Mouse (Mus musculus) large intestine, adult 2 months (tissue): ENCODE measurements at regions not wholly inside any gene's neighbourhood (a gene's known extent, or its start where the extent isn't known, plus 50 kb on each side); places are given as distances from the start of the nearest gene placed in this dataset.

Experiments used
- DNase-seq: peaks from one replicate; pipeline ENCODE4 v3.0.0-alpha.2; 2012; ENCODE audit warnings: low read depth, low spot score
- WGBS: fragments of 180-500 bp; shearing (Covaris S2); methylation state at CpG from one replicate; pipeline ENCODE4 v1.1.7; 2018; 5-methylcytosine and 5-hydroxymethylcytosine counted together

- no peak for DNase-seq
- WGBS, result 76% methylated on average over 10 of the region's 10 CpGs
Measured at GRCm38 (mm10) chr12:16009822-16010620, 193.3 kb upstream of the Trib2 start.

GRCm38 (mm10) chr12:16008763-16009515 is 192.2 kb upstream of the Trib2 start:
- 46% methylated on average over 3 of the region's 3 CpGs for WGBS

GRCm38 (mm10) chr12:16008261-16008660 is 191.5 kb upstream of the Trib2 start:
- DNase-seq, result no peak
- 65% methylated on average over 4 of the region's 4 CpGs for WGBS

More at GRCm38 (mm10) chr12:16008763-16009515, 192.2 kb upstream of the Trib2 start:
- no peak for DNase-seq

- no peak for DNase-seq
- WGBS, result 62% methylated on average over 5 of the region's 5 CpGs
Measured at GRCm38 (mm10) chr12:16006688-16007087, 190.0 kb upstream of the Trib2 start.

- WGBS, result 94% methylated on average over 5 of the region's 5 CpGs
- DNase-seq, result no peak
Measured at GRCm38 (mm10) chr12:16006286-16006685, 189.6 kb upstream of the Trib2 start.

- no peak for DNase-seq
- WGBS, result 90% methylated on average over 7 of the region's 7 CpGs
Measured at GRCm38 (mm10) chr12:16001811-16002210, 185.1 kb upstream of the Trib2 start.

GRCm38 (mm10) chr12:16001225-16001624 is 184.5 kb upstream of the Trib2 start:
- WGBS, result 62% methylated on average over 5 of the region's 5 CpGs
- DNase-seq, result no peak

GRCm38 (mm10) chr12:15998331-15998730 is 181.6 kb upstream of the Trib2 start:
- no peak for DNase-seq

GRCm38 (mm10) chr12:15993866-15994265 is 177.1 kb upstream of the Trib2 start:
- DNase-seq, result no peak
- WGBS, result 65% methylated on average over 3 of the region's 3 CpGs

GRCm38 (mm10) chr12:15986351-15986750 is 169.6 kb upstream of the Trib2 start:
- DNase-seq, result no peak

GRCm38 (mm10) chr12:15985649-15986048 is 168.9 kb upstream of the Trib2 start:
- whole genome bisulfite sequencing, result 71% methylated on average over 2 of the region's 2 CpGs
- no peak for DNase-seq

GRCm38 (mm10) chr12:15983591-15984300 is 167.0 kb upstream of the Trib2 start:
- no peak for DNase-seq
- 84% methylated on average over 11 of the region's 11 CpGs for WGBS

GRCm38 (mm10) chr12:15981741-15982140 is 165.0 kb upstream of the Trib2 start:
- DNase-seq, result no peak
- WGBS, result 63% methylated on average over 1 of the region's 1 CpGs

- 92% methylated on average over 7 of the region's 7 CpGs for WGBS
- no peak for DNase-seq
Measured at GRCm38 (mm10) chr12:15979233-15979632, 162.5 kb upstream of the Trib2 start.

GRCm38 (mm10) chr12:15971786-15972185 is 155.1 kb upstream of the Trib2 start:
- DNase-seq, result no peak
- WGBS, result 81% methylated on average over 3 of the region's 3 CpGs

- 37% methylated on average over 2 of the region's 2 CpGs for WGBS
- no peak for DNase-seq
Measured at GRCm38 (mm10) chr12:15970262-15970661, 153.5 kb upstream of the Trib2 start.

- no peak for DNase-seq
- 62% methylated on average over 5 of the region's 5 CpGs for WGBS
Measured at GRCm38 (mm10) chr12:15967550-15968102, 150.9 kb upstream of the Trib2 start.

GRCm38 (mm10) chr12:15966631-15967030 is 149.9 kb upstream of the Trib2 start:
- 82% methylated on average over 1 of the region's 1 CpGs for WGBS

GRCm38 (mm10) chr12:15965921-15966320 is 149.2 kb upstream of the Trib2 start:
- DNase-seq, result no peak
- 81% methylated on average over 4 of the region's 4 CpGs for WGBS

More at GRCm38 (mm10) chr12:15966631-15967030, 149.9 kb upstream of the Trib2 start:
- no peak for DNase-seq

- WGBS, result 80% methylated on average over 4 of the region's 4 CpGs
- DNase-seq, result no peak
Measured at GRCm38 (mm10) chr12:15964073-15964472, 147.4 kb upstream of the Trib2 start.
